Mouse (Mus musculus) embryonic fibroblast, embryonic 13.5 days (primary cell): ENCODE measurements around the gene Grin3b.
A peak's percentile ranks its signal among the peaks of the same experiment; 100 is the strongest.

Experiments
- CTCF ChIP-seq: IDR thresholded peaks from 2 replicates; pipeline ENCODE4 v1.5.1; 2011; ENCODE audit warnings: mild to moderate bottlenecking, control low read depth, low read length, moderate library complexity, borderline replicate concordance; ENCODE audit not compliant: insufficient read depth
- POLR2A ChIP-seq: IDR thresholded peaks from 2 replicates; pipeline ENCODE4 v1.6.1; 2011; ENCODE audit warnings: low read depth, mild to moderate bottlenecking, control low read depth, low read length, moderate library complexity

GRCm38 (mm10) chr10:79958140-79958816 is 12.2 kb upstream of the Grin3b start:
- TF ChIP-seq CTCF (peak; percentile 98), POLR2A (no peak)
